Mouse (Mus musculus) olfactory bulb, adult 2 months (tissue): ENCODE measurements around the gene Pgpep1l. TPM values are rescaled to one million over a fixed set of nuclear protein-coding genes. Genes with fewer than 3 reads are reported as not detected.
"Not testable (repeated sequence)": the region's sequence is repeated elsewhere in the genome, so short reads cannot be mapped to it uniquely, and the experiment has no call there.

Source experiments
- H3K27ac ChIP-seq: fragments of 200-500 bp; 2 replicates; pipeline ENCODE4 v1.5.1; 2012; ENCODE audit warnings: low read depth, low read length; ENCODE audit not compliant: insufficient read depth
- H3K4me1 ChIP-seq: fragments of 200-500 bp; 2 replicates; pipeline ENCODE4 v1.6.1; 2012; ENCODE audit warnings: low read length; ENCODE audit not compliant: control insufficient read depth, insufficient read depth
- H3K4me3 ChIP-seq: fragments of 200-500 bp; 2 replicates; pipeline ENCODE4 v1.5.1; 2012; ENCODE audit warnings: mild to moderate bottlenecking, low read depth, low read length, moderate library complexity; ENCODE audit not compliant: insufficient read depth
- CTCF ChIP-seq: fragments of 200-500 bp; IDR thresholded peaks from 2 replicates; pipeline ENCODE4 v1.5.1; 2012; ENCODE audit warnings: low read depth, mild to moderate bottlenecking, low read length, moderate library complexity; ENCODE audit not compliant: insufficient read depth
- POLR2A ChIP-seq: fragments of 200-500 bp; IDR thresholded peaks from 2 replicates; pipeline ENCODE4 v1.6.1; 2012; ENCODE audit warnings: mild to moderate bottlenecking, low read depth, low read length, moderate library complexity; ENCODE audit not compliant: insufficient read depth
- WGBS: fragments of 180-500 bp; shearing (Covaris S2); methylation state at CpG from one replicate; pipeline ENCODE4 v1.1.7; 2018; 5-methylcytosine and 5-hydroxymethylcytosine counted together
- polyA plus RNA-seq: library from polyadenylated mRNA; stranded (reverse); fragments of >200 nt; gene quantifications from 2 replicates; pipeline ENCODE4 v1.2.4, GENCODE M21; 2012; ENCODE audit warnings: low replicate concordance; ENCODE audit not compliant: missing spikeins, insufficient read depth, insufficient read length

The Pgpep1l gene
- polyA plus RNA-seq, 1 experiment = not detected

GRCm38 (mm10) chr7:68301160-68301559 is 37.1 kb upstream of the Pgpep1l start:
- Histone ChIP-seq H3K4me1 (0 out of 2 replicates have a peak, but pooled peaks cover 2% of the 10 kb centered on the region), H3K27ac (no peak overlapping the region), H3K4me3 (no peak overlapping the region)
- WGBS = 87% methylated on average over 7 of the region's 7 CpGs
- TF ChIP-seq CTCF = no peak

DNA sequence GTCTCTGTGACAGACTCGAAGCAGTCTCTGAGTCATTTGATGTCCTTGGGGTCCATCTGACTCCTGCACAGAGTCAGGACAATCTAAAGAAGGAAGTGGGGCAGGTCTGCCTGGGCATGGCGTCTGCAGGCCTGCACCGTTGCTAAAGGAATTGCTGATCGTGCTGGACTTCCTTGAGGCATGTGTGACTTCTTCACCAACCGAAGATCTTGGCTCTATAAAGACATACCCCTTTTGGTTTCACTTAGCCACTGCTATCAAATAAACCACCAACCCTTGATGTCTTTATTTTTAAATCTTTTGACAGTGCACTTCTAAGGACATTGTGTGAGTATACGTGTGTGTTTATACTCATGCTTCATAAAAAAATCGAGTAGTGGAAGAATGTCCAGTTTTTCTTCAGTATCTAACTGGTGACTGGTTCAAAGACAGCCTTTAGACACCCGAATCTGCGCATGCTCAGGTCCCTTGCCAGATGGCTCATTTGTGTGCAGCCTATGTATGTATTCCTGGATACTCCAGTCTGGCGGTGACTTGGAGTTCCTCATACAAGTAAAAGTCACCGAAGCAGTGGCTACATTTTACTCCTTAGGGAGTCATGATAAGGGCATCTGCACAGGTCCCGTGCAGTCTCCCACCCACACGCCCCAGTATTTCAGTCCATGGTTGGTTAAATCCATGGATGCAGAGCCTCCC is 34.5 kb upstream of the Pgpep1l start:
- Histone ChIP-seq H3K27ac (no peak overlapping the region), H3K4me3 (no peak overlapping the region), H3K4me1 (0 out of 2 replicates have a peak, but pooled peaks cover 2% of the 10 kb centered on the region)
- TF ChIP-seq CTCF (no peak), POLR2A (no peak)
- WGBS = 91% methylated on average over 13 of the region's 13 CpGs

DNA sequence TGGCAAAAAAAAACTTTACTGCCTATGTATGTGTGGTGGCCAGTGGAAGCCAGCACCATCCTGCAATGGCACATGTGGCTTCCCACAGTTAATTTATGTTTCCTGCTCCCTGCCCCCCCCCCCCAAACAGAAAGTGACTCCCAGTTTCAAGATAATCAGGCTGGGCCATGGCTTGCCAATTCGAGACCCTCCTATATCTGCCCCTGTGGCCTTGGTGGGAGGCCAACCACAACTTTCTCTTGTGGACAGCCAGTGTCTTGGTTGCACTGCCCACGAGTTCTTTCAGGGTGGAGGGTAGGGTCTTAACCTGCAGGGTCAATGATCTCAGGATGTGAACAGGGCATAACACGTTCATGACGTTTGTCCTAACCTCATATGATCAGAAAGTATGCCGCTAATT is 32.5 kb upstream of the Pgpep1l start:
- TF ChIP-seq POLR2A (no peak), CTCF (no peak)
- 90% methylated on average over 5 of the region's 5 CpGs for WGBS
- H3K4me3 ChIP-seq = no peak overlapping the region
- H3K4me1 ChIP-seq = no peaks in the 10 kb centered on the region
- no peak overlapping the region for H3K27ac ChIP-seq

GRCm38 (mm10) chr7:68293997-68294789 is 30.2 kb upstream of the Pgpep1l start:
- WGBS = 76% methylated on average over 16 of the region's 16 CpGs
- Histone ChIP-seq H3K27ac (no peak overlapping the region), H3K4me3 (no peak overlapping the region), H3K4me1 (no peaks in the 10 kb centered on the region)
- TF ChIP-seq POLR2A = no peak
- no peak for TF ChIP-seq CTCF

- H3K4me1 ChIP-seq = no peaks in the 10 kb centered on the region
- 87% methylated on average over 1 of the region's 1 CpGs for WGBS
- TF ChIP-seq POLR2A (no peak), CTCF (no peak)
- no peak overlapping the region for H3K4me3 ChIP-seq
- H3K27ac ChIP-seq = no peak overlapping the region
Observed at GRCm38 (mm10) chr7:68291603-68292002, 27.6 kb upstream of the Pgpep1l start.

- WGBS = 96% methylated on average over 8 of the region's 8 CpGs
- no peaks in the 10 kb centered on the region for H3K4me1 ChIP-seq
- no peak overlapping the region for H3K4me3 ChIP-seq
- no peak for TF ChIP-seq CTCF
- TF ChIP-seq POLR2A = no peak
- no peak overlapping the region for H3K27ac ChIP-seq
Observed at GRCm38 (mm10) chr7:68289081-68289480, 25.0 kb upstream of the Pgpep1l start.

GRCm38 (mm10) chr7:68288000-68288399 is 24.0 kb upstream of the Pgpep1l start:
- H3K4me1 ChIP-seq, H3K4me3 ChIP-seq, H3K27ac ChIP-seq: not testable (repeated sequence)
- WGBS = 95% methylated on average over 4 of the region's 4 CpGs

GRCm38 (mm10) chr7:68287582-68287981 is 23.5 kb upstream of the Pgpep1l start:
- Histone ChIP-seq H3K27ac (no peak overlapping the region), H3K4me1 (no peaks in the 10 kb centered on the region), H3K4me3 (no peak overlapping the region)
- 90% methylated on average over 2 of the region's 2 CpGs for WGBS
- no peak for TF ChIP-seq POLR2A
- no peak for TF ChIP-seq CTCF

- TF ChIP-seq POLR2A = no peak
- TF ChIP-seq CTCF = no peak
- 92% methylated on average over 24 of the region's 24 CpGs for WGBS
Observed at GRCm38 (mm10) chr7:68286526-68287481, 22.8 kb upstream of the Pgpep1l start.

More at GRCm38 (mm10) chr7:68286526-68287481, 22.8 kb upstream of the Pgpep1l start:
- H3K27ac ChIP-seq = no peak overlapping the region
- no peaks in the 10 kb centered on the region for H3K4me1 ChIP-seq
- no peak overlapping the region for H3K4me3 ChIP-seq
